Mouse (Mus musculus) left cerebral cortex, postnatal 10 days (tissue): ENCODE results near the gene Otx1. TPM values are rescaled to one million over a fixed set of nuclear protein-coding genes. Genes with fewer than 3 reads are reported as not detected.

ENCODE experiments used
- DNase-seq, 2 experiments: peaks; one replicate each; pipeline ENCODE4 v3.0.0; 2021 to 2022; ENCODE audit warnings: low spot score in 2 of 2, mixed read lengths in 1 of 2; ENCODE audit errors: extremely low spot score in 1 of 2
- intact Hi-C: fragments of 180-260 bp; cut with DNase I; formaldehyde crosslinking; loops from one replicate; pipeline ENCODE4 v1.15.1; 2025
- total RNA-seq, 2 experiments: library from RNA; stranded (reverse); gene quantifications; 2 replicates each; pipeline ENCODE4 v1.2.3; 2021

Gene Otx1
- 1 to 10 TPM; 6.4 to 6.6 TPM for total RNA-seq

GRCm38 (mm10) chr11:22002783-22003340 lies at the start of gene Otx1:
Gene Otx1 (minus strand): TSS chr11:22002897.
- intact Hi-C loops: no loop called here
- DNase-seq: peak; percentile 14 to 56

- intact Hi-C loops: no loop called here
Observed at GRCm38 (mm10) chr11:22050864-22051263, 48.2 kb upstream of the Otx1 start.

GRCm38 (mm10) chr11:22039854-22040426 lies 37.2 kb upstream of the Otx1 start:
- intact Hi-C loops: no loop called here
- DNase-seq: no peak

More at GRCm38 (mm10) chr11:22050864-22051263, 48.2 kb upstream of the Otx1 start:
- DNase-seq: no peak

- DNase-seq: no peak
- intact Hi-C loops: no loop called here
Observed at GRCm38 (mm10) chr11:22034564-22035105, 31.9 kb upstream of the Otx1 start.

GRCm38 (mm10) chr11:22033582-22033981 lies 30.9 kb upstream of the Otx1 start:
- no peak for DNase-seq
- intact Hi-C loops: no loop called here

GRCm38 (mm10) chr11:22020602-22021001 lies 17.9 kb upstream of the Otx1 start:
- DNase-seq: no peak
- intact Hi-C loops: no loop called here

- intact Hi-C loops: no loop called here
- DNase-seq: peak in 1 of 2 experiments; percentile 16
Observed at GRCm38 (mm10) chr11:22017444-22017843, 14.7 kb upstream of the Otx1 start.

GRCm38 (mm10) chr11:22016341-22016740 lies 13.6 kb upstream of the Otx1 start:
- intact Hi-C loops: no loop called here
- DNase-seq: no peak

GRCm38 (mm10) chr11:22008817-22009216 lies 6.1 kb upstream of the Otx1 start:
- DNase-seq: no peak
- intact Hi-C loops: no loop called here

- DNase-seq: no peak
- intact Hi-C loops: no loop called here
Observed at GRCm38 (mm10) chr11:22008129-22008596, 5.5 kb upstream of the Otx1 start.

- intact Hi-C loops: no loop called here
- DNase-seq: peak in 1 of 2 experiments; percentile 7
Observed at GRCm38 (mm10) chr11:22007781-22008110, 5.0 kb upstream of the Otx1 start.

GRCm38 (mm10) chr11:22007088-22007780 lies 4.5 kb upstream of the Otx1 start:
- intact Hi-C loops: no loop called here
- peak; percentile 16 to 33 for DNase-seq

- DNase-seq: no peak
- intact Hi-C loops: no loop called here
Observed at GRCm38 (mm10) chr11:22006471-22007087, 3.9 kb upstream of the Otx1 start.

GRCm38 (mm10) chr11:22005281-22005870 lies 2.7 kb upstream of the Otx1 start:
- intact Hi-C loops: no loop called here
- DNase-seq: no peak

- DNase-seq: peak; percentile 16 to 47
- intact Hi-C loops: no loop called here
Observed at GRCm38 (mm10) chr11:22004331-22004841, 1.7 kb upstream of the Otx1 start.

- intact Hi-C loops: no loop called here
- DNase-seq: peak in 1 of 2 experiments; percentile 13
Observed at GRCm38 (mm10) chr11:22003341-22003981, 764 bp upstream of the Otx1 start.

- intact Hi-C loops: no loop called here
Observed at GRCm38 (mm10) chr11:22002062-22002782, 475 bp downstream of the Otx1 start.

More at GRCm38 (mm10) chr11:22002062-22002782, 475 bp downstream of the Otx1 start:
- DNase-seq: peak in 1 of 2 experiments; percentile 8
